Mouse (Mus musculus): Measurements from ENCODE around the gene Snai3.

- TF ChIP-seq USF1 (IDR thresholded peaks at IDR 0.05; ENCODE audit: low read depth) = no peak
- TF ChIP-seq CEBPB (IDR thresholded peaks at IDR 0.05; ENCODE audit: insufficient read depth, poor library complexity, severe bottlenecking) = no peak
- TF ChIP-seq POLR2A (IDR thresholded peaks at IDR 0.05; ENCODE audit: insufficient read length, low read depth) = no peak
- no peak for TF ChIP-seq TCF12 (IDR thresholded peaks at IDR 0.05; ENCODE audit: insufficient read depth, poor library complexity, severe bottlenecking)
- TF ChIP-seq MYOG (IDR thresholded peaks at IDR 0.05; ENCODE audit: control insufficient read depth in 1 of 3, insufficient read depth in 1 of 3, insufficient read length in 2 of 3, low read depth in 2 of 3) = no peak
- no peak for TF ChIP-seq MYOD1 (IDR thresholded peaks at IDR 0.05; ENCODE audit: control insufficient read depth in 1 of 3, insufficient read length in 2 of 3, low read depth in 2 of 3)
- no peak for TF ChIP-seq TCF3 (IDR thresholded peaks at IDR 0.05; ENCODE audit: insufficient read length, low read depth)
- TF ChIP-seq REST (IDR thresholded peaks at IDR 0.05; ENCODE audit: insufficient read depth, insufficient read length) = no peak
- no peak for TF ChIP-seq E2F4 (IDR thresholded peaks at IDR 0.05; ENCODE audit: insufficient read depth)
- no peak for TF ChIP-seq MAX (IDR thresholded peaks at IDR 0.05; ENCODE audit: low read depth)
These were observed 29.9 kb downstream of the Snai3 start for GRCm38 (mm10) chr8:122430646-122431045.
